Comparison of ENCODE assay signal across 8 mouse cellular contexts in the genomic region with DNA sequence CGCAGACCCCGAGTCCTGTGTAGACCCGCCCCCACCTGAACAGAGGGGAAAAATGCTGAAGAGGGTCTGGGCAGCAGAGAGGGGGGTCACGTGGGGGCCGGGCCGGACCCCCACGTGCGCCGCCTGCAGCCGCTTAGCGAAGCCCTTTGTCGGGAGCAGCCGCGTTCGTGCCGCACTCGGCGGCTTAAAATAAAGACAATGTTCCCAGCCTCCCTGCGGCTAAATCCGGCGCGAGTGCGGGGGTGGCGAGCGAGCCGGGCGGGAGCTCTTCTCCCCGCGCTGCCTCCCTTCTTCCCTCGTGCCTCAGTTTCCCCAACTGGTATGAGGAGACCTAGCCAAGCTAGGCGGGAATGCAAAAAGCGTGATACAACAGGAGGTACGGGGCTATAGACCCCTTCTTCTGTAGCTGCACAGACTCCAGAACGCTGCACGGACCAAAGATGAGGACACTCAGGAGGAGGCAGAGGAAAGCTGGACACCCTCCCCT. TPM values are rescaled to one million over a fixed set of nuclear protein-coding genes. Genes with fewer than 3 reads are reported as not detected.
DNase-seq lines count a peak whose midpoint lies in the region; ATAC-seq and TF ChIP-seq lines count a peak whose summit lies in the region.

No protein-coding gene starts in this region.

- in situ Hi-C loops in ES-E14 (cut with MboI; ENCODE audit: low sequenced_read_pairs in 2 of 2, unreplicated experiment in 2 of 2): no loop called here

- H3K4me3 ChIP-seq in cerebellum, adult 2 months (replicated peaks; ENCODE audit: insufficient read depth, low read depth, low read length): peak overlapping the region; percentile 48
- H3K4me3 ChIP-seq in ES-E14 (ENCODE audit: insufficient read depth in 1 of 2, low read depth in 1 of 2, low read length in 2 of 2, poor library complexity in 1 of 2, severe bottlenecking in 1 of 2): peak overlapping the region; percentile 44 to 51
- peak overlapping the region; percentile 51 for H3K4me3 ChIP-seq in forebrain, embryonic 16.5 days (replicated peaks; ENCODE audit: low read length)
- H3K4me3 ChIP-seq in liver, postnatal 0 days (ENCODE audit: low read depth, low read length): peak overlapping the region; percentile 42
- H3K4me3 ChIP-seq in stomach, embryonic 16.5 days (replicated peaks; ENCODE audit: low read length): peak overlapping the region; percentile 57

- no peak for TF ChIP-seq POLR2A in cerebellum, adult 2 months (IDR thresholded peaks at IDR 0.05; ENCODE audit: borderline replicate concordance, insufficient read depth, low read length)

- 1% methylated on average over 35 of the region's 35 CpGs for WGBS in cerebellum, adult 2 months
- WGBS in forebrain, embryonic 16.5 days: 1% methylated on average over 35 of the region's 35 CpGs
- WGBS in liver, postnatal 0 days (ENCODE audit: insufficient replicate concordance): 2% methylated on average over 35 of the region's 35 CpGs
- WGBS in stomach, embryonic 16.5 days: under 1% methylated on average over 35 of the region's 35 CpGs

- no peak for TF ChIP-seq CTCF in cerebellum, adult 2 months (IDR thresholded peaks at IDR 0.05; ENCODE audit: borderline replicate concordance, insufficient read depth, low read depth, low read length)
- TF ChIP-seq CTCF in liver, postnatal 0 days (IDR thresholded peaks at IDR 0.05; ENCODE audit: low read depth): no peak

- peak in 1 of 2 experiments; percentile 9 for DNase-seq in cerebellum, adult 2 months
- DNase-seq in cerebellum, adult 11 months: no peak
- DNase-seq in ES-E14 (ENCODE audit: low read depth, low spot score): no peak
- DNase-seq in layer of hippocampus, adult 18-20 months (ENCODE audit: low spot score in 2 of 2): peak; percentile 79 to 81
- no peak for DNase-seq in liver, postnatal 0 days

- H3K27ac ChIP-seq in cerebellum, adult 2 months (ENCODE audit: insufficient read depth, low read length): no peak overlapping the region
- H3K27ac ChIP-seq in ES-E14 (ENCODE audit: insufficient read depth, low read depth, low read length, poor library complexity, severe bottlenecking): no peak overlapping the region
- peak overlapping the region; percentile 25; the same call in 1 of the 2 replicates for H3K27ac ChIP-seq in forebrain, embryonic 16.5 days (ENCODE audit: low read length)
- H3K27ac ChIP-seq in liver, postnatal 0 days (ENCODE audit: low read depth): no peak overlapping the region
- H3K27ac ChIP-seq in stomach, embryonic 16.5 days (ENCODE audit: low read length): no peak overlapping the region

- no peaks in the 10 kb centered on the region for H3K36me3 ChIP-seq in ES-E14 (ENCODE audit: control insufficient read depth, insufficient read depth, low read length, poor library complexity, severe bottlenecking)
- no peaks in the 10 kb centered on the region for H3K36me3 ChIP-seq in forebrain, embryonic 16.5 days (ENCODE audit: control insufficient read depth, insufficient read depth)
- no peaks in the 10 kb centered on the region for H3K36me3 ChIP-seq in liver, postnatal 0 days (replicated peaks; ENCODE audit: insufficient read depth, low read length)
- H3K36me3 ChIP-seq in stomach, embryonic 16.5 days (ENCODE audit: control insufficient read depth, insufficient read depth, low read length): no peaks in the 10 kb centered on the region

- H3K9me3 ChIP-seq in ES-E14 (ENCODE audit: control insufficient read depth, insufficient read depth, low read depth, low read length): no peaks in the 10 kb centered on the region
- H3K9me3 ChIP-seq in forebrain, embryonic 16.5 days (ENCODE audit: control insufficient read depth, low read length): no peaks in the 10 kb centered on the region
- no peaks in the 10 kb centered on the region for H3K9me3 ChIP-seq in liver, postnatal 0 days (ENCODE audit: low read length)
- H3K9me3 ChIP-seq in stomach, embryonic 16.5 days (replicated peaks; ENCODE audit: control insufficient read depth, low read length): no peaks in the 10 kb centered on the region

- H3K27me3 ChIP-seq in cerebellum, adult 2 months (ENCODE audit: control insufficient read depth, insufficient read depth, low read length): no peaks in the 10 kb centered on the region
- H3K27me3 ChIP-seq in forebrain, embryonic 16.5 days (replicated peaks; ENCODE audit: control insufficient read depth, insufficient read depth, low read length): no peaks in the 10 kb centered on the region
- no peaks in the 10 kb centered on the region for H3K27me3 ChIP-seq in liver, postnatal 0 days (ENCODE audit: insufficient read depth, low read length)
- no peaks in the 10 kb centered on the region for H3K27me3 ChIP-seq in stomach, embryonic 16.5 days (ENCODE audit: control insufficient read depth, insufficient read depth, low read length)

- H3K4me1 ChIP-seq in cerebellum, adult 2 months (ENCODE audit: control insufficient read depth, insufficient read depth, low read length): peaks cover 5% of the 10 kb centered on the region
- H3K4me1 ChIP-seq in ES-E14 (ENCODE audit: control insufficient read depth in 2 of 2, insufficient read depth in 2 of 2, low read length in 2 of 2, poor library complexity in 1 of 2): peaks cover 0 to 5% of the 10 kb centered on the region in 2 experiments; a peak in 1 of 4 replicates
- peaks cover 20% of the 10 kb centered on the region for H3K4me1 ChIP-seq in forebrain, embryonic 16.5 days (replicated peaks; ENCODE audit: control insufficient read depth, insufficient read depth, low read length)
- H3K4me1 ChIP-seq in liver, postnatal 0 days (ENCODE audit: insufficient read depth): peaks cover 17% of the 10 kb centered on the region
- peaks cover 18% of the 10 kb centered on the region; the same call in 1 of the 2 replicates for H3K4me1 ChIP-seq in stomach, embryonic 16.5 days (ENCODE audit: control insufficient read depth, insufficient read depth, low read length)

- H3K4me2 ChIP-seq in forebrain, embryonic 16.5 days (ENCODE audit: low read length): peak overlapping the region; percentile 88
- peak overlapping the region; percentile 76 for H3K4me2 ChIP-seq in liver, postnatal 0 days (ENCODE audit: low read depth, low read length)
- H3K4me2 ChIP-seq in stomach, embryonic 16.5 days (ENCODE audit: low read depth, low read length): peak overlapping the region; percentile 99

- TF ChIP-seq EP300 in liver, postnatal 0 days (IDR thresholded peaks at IDR 0.05; ENCODE audit: low read depth): no peak

- ATAC-seq in forebrain, embryonic 16.5 days: peak; percentile 50
- ATAC-seq in liver, postnatal 0 days: peak; percentile 20; the same call in 1 of the 2 replicates
- peak; percentile 10; the same call in 1 of the 2 replicates for ATAC-seq in stomach, embryonic 16.5 days (ENCODE audit: insufficient read depth, low FRiP score)
- ATAC-seq in activated CD4-positive, CD25-positive, alpha-beta regulatory T cell, adult 4 months: no peak

- peak overlapping the region; percentile 22; the same call in 1 of the 2 replicates for H3K9ac ChIP-seq in ES-E14 (ENCODE audit: insufficient read depth, low read depth, low read length, poor library complexity, severe bottlenecking)
- peak overlapping the region; percentile 72 for H3K9ac ChIP-seq in forebrain, embryonic 16.5 days (replicated peaks; ENCODE audit: low read depth, low read length)
- H3K9ac ChIP-seq in liver, postnatal 0 days (replicated peaks): no peak overlapping the region
- peak overlapping the region; percentile 71 for H3K9ac ChIP-seq in stomach, embryonic 16.5 days (ENCODE audit: low read length)

TF ChIP-seq in ES-E14, 5 proteins besides CTCF, POLR2A, EP300 and RAD21:
- TF ChIP-seq ZNF384 (IDR thresholded peaks at IDR 0.05; ENCODE audit: low read depth, low read length) (no peak), HCFC1 (IDR thresholded peaks at IDR 0.05; ENCODE audit: borderline replicate concordance, insufficient read depth, low read length) (no peak), ZC3H11A (IDR thresholded peaks at IDR 0.05; ENCODE audit: borderline replicate concordance, low read depth, low read length) (no peak), MAFK (IDR thresholded peaks at IDR 0.05; ENCODE audit: insufficient read depth, low read depth, low read length) (no peak), CHD2 (IDR thresholded peaks at IDR 0.05; ENCODE audit: low read depth, low read length) (no peak)

RNA-seq across cellular contexts. Expression of a gene that starts 1.7 kb away (rescaled TPM):
- polyA plus RNA-seq in cerebellum, adult 2 months (2012; rRNA removed): 0.63 and 0.88 TPM in 2 replicates
- total RNA-seq in ES-E14 (2012; rRNA removed): 0.04 and 0.11 TPM in 2 replicates
- polyA plus RNA-seq in forebrain, embryonic 16.5 days (2015; fragmentation: Nextera tagmentation; extraction: Ambion mirVana): 6.9 and 8.2 TPM in 2 replicates
- total RNA-seq in layer of hippocampus, adult 18-20 months (2021): 100 to 1,000 TPM; 178 to 184 TPM
- polyA plus RNA-seq in liver, postnatal 0 days (2015; fragmentation: Nextera tagmentation; extraction: Ambion mirVana): not detected in 2 replicates
- polyA plus RNA-seq in stomach, embryonic 16.5 days (2015; fragmentation: Nextera tagmentation; extraction: Ambion mirVana): 1.3 and 1.9 TPM in 2 replicates
- not detected for polyA plus RNA-seq in activated CD4-positive, CD25-positive, alpha-beta regulatory T cell, adult 4 months (2017; shearing (Covaris generic))

RNA-seq across cellular contexts. Expression of a gene that starts 44.0 kb away (rescaled TPM):
- 2.5 and 3.9 TPM in 2 replicates for polyA plus RNA-seq in cerebellum, adult 2 months (2012; rRNA removed)
- total RNA-seq in ES-E14 (2012; rRNA removed): not detected in 2 replicates
- 9.4 and 14.0 TPM in 2 replicates for polyA plus RNA-seq in forebrain, embryonic 16.5 days (2015; fragmentation: Nextera tagmentation; extraction: Ambion mirVana)
- 1 to 10 TPM; 1.6 to 2.1 TPM for total RNA-seq in layer of hippocampus, adult 18-20 months (2021)
- polyA plus RNA-seq in liver, postnatal 0 days (2015; fragmentation: Nextera tagmentation; extraction: Ambion mirVana): not detected in 2 replicates
- 0.05 TPM in 1 of 2 replicates, not detected in the other for polyA plus RNA-seq in stomach, embryonic 16.5 days (2015; fragmentation: Nextera tagmentation; extraction: Ambion mirVana)
- polyA plus RNA-seq in activated CD4-positive, CD25-positive, alpha-beta regulatory T cell, adult 4 months (2017; shearing (Covaris generic)): not detected

Comparison
In these comparisons a context has a peak if more than half of its experiments do, and no peak if none do; other contexts are left out.
1. DNase-seq: peak in layer of hippocampus, adult 18-20 months (2 of 2); none in cerebellum, adult 11 months (single experiment), ES-E14 (single experiment) and liver, postnatal 0 days (single experiment).
2. Peak in every context shown above with its lines, with median percentiles within 50 percentile points of each other: H3K4me3 ChIP-seq and H3K4me2 ChIP-seq.